Mouse (Mus musculus) kidney, postnatal 0 days (tissue): ENCODE measurements at regions not wholly inside any gene's neighbourhood (a gene's known extent, or its start where the extent isn't known, plus 50 kb on each side); places are given as distances from the start of the nearest gene placed in this dataset.

Experiments
- ATAC-seq: fragments of 200-750 bp; cut with Nextera tagmentation; replicated peaks from 2 replicates; pipeline ENCODE4 v1.8.0; 2017; ENCODE audit warnings: low read depth, moderate number of reproducible peaks, moderate TSS enrichment, moderate library complexity; ENCODE audit not compliant: low FRiP score
- DNase-seq: peaks from one replicate; pipeline ENCODE4 v3.0.0-alpha.2; 2016; ENCODE audit warnings: low spot score
- H3K27ac ChIP-seq: fragments of 300-500 bp; sonication (generic); 2 replicates; pipeline ENCODE4 v1.5.1; 2014; ENCODE audit warnings: mild to moderate bottlenecking
- H3K27me3 ChIP-seq: fragments of 300-500 bp; sonication (generic); 2 replicates; pipeline ENCODE4 v1.6.1; 2014; ENCODE audit warnings: low read length, mixed read lengths; ENCODE audit not compliant: insufficient read depth
- H3K36me3 ChIP-seq: fragments of 300-500 bp; sonication (generic); 2 replicates; pipeline ENCODE4 v1.6.1; 2014; ENCODE audit warnings: low read length, mixed read lengths; ENCODE audit not compliant: insufficient read depth
- H3K4me1 ChIP-seq: fragments of 300-500 bp; sonication (generic); replicated peaks from 2 replicates; pipeline ENCODE4 v1.6.1; 2014; ENCODE audit warnings: antibody characterized with exemption, low read length, mixed read lengths; ENCODE audit not compliant: insufficient read depth
- H3K4me2 ChIP-seq: fragments of 300-500 bp; sonication (generic); 2 replicates; pipeline ENCODE4 v1.6.1; 2014; ENCODE audit warnings: mild to moderate bottlenecking, low read length, moderate library complexity, mixed read lengths
- H3K4me3 ChIP-seq: fragments of 300-500 bp; sonication (generic); replicated peaks from 2 replicates; pipeline ENCODE4 v1.5.1; 2014; ENCODE audit warnings: low read depth, low read length
- H3K9ac ChIP-seq: fragments of 300-500 bp; sonication (generic); 2 replicates; pipeline ENCODE4 v1.6.1; 2014; ENCODE audit warnings: low read depth, low read length
- H3K9me3 ChIP-seq: fragments of 300-500 bp; sonication (generic); replicated peaks from 2 replicates; pipeline ENCODE4 v1.6.1; 2016; ENCODE audit warnings: low read length, inconsistent platforms, mixed read lengths
- CTCF ChIP-seq: IDR thresholded peaks from 2 replicates; pipeline ENCODE4 v1.5.1; 2016; ENCODE audit warnings: antibody characterized with exemption, low read depth, mild to moderate bottlenecking, moderate library complexity
- WGBS: fragments of 180-500 bp; shearing (Covaris S2); extraction: QIAGEN DNeasy Blood & Tissue Kit; methylation state at CpG from one replicate; pipeline ENCODE4 v1.1.7; 2014; 5-methylcytosine and 5-hydroxymethylcytosine counted together

- DNase-seq (no peak), ATAC-seq (no peak)
- H3K4me2 ChIP-seq, result no peak overlapping the region
- no peak overlapping the region for H3K27ac ChIP-seq
- no peaks in the 10 kb centered on the region for H3K9me3 ChIP-seq
- no peak overlapping the region for H3K9ac ChIP-seq
- H3K27me3 ChIP-seq, result no peaks in the 10 kb centered on the region
- no peaks in the 10 kb centered on the region for H3K36me3 ChIP-seq
- no peak overlapping the region for H3K4me3 ChIP-seq
- WGBS, result 50% methylated on average over 2 of the region's 2 CpGs
- TF ChIP-seq CTCF, result no peak
- no peaks in the 10 kb centered on the region for H3K4me1 ChIP-seq
Observed at GRCm38 (mm10) chr12:95994963-95995362, 302.9 kb downstream of the Flrt2 start.

DNA sequence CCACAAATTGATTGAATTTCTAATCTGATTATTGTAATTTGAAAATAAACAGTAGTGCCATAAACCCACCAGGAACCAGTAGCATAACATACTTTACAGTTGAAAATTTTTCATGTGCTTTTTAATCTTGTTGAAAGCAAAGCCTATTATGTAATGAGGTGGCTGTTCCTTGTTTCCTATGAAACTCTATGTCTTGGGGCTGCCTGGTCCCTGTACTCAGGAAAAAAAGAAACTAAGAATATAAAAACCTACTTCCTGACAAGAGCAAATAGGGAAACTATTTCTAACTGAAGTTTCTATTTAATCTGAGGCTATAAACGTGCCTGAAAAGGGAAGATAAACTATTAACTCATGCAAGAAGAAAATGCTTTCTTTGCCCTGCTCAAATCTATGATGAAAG, 338.2 kb downstream of the Flrt2 start:
- H3K36me3 ChIP-seq, result no peaks in the 10 kb centered on the region
- no peak overlapping the region for H3K9ac ChIP-seq
- H3K4me3 ChIP-seq, result no peak overlapping the region
- TF ChIP-seq CTCF, result no peak
- H3K27me3 ChIP-seq, result no peaks in the 10 kb centered on the region
- H3K4me2 ChIP-seq, result no peak overlapping the region
- WGBS, result 29% methylated on average over 1 of the region's 1 CpGs
- H3K4me1 ChIP-seq, result no peaks in the 10 kb centered on the region
- H3K9me3 ChIP-seq, result no peaks in the 10 kb centered on the region
- ATAC-seq (no peak), DNase-seq (no peak)
- H3K27ac ChIP-seq, result no peak overlapping the region

- Histone ChIP-seq H3K9ac (no peak overlapping the region), H3K36me3 (no peaks in the 10 kb centered on the region), H3K9me3 (no peaks in the 10 kb centered on the region), H3K4me3 (no peak overlapping the region), H3K4me2 (no peak overlapping the region), H3K4me1 (no peaks in the 10 kb centered on the region), H3K27ac (no peak overlapping the region), H3K27me3 (no peaks in the 10 kb centered on the region)
- WGBS, result 85% methylated on average over 4 of the region's 4 CpGs
- TF ChIP-seq CTCF, result no peak
- no peak for DNase-seq
- no peak for ATAC-seq
Observed at GRCm38 (mm10) chr12:96075365-96075764, 383.3 kb downstream of the Flrt2 start.

DNA sequence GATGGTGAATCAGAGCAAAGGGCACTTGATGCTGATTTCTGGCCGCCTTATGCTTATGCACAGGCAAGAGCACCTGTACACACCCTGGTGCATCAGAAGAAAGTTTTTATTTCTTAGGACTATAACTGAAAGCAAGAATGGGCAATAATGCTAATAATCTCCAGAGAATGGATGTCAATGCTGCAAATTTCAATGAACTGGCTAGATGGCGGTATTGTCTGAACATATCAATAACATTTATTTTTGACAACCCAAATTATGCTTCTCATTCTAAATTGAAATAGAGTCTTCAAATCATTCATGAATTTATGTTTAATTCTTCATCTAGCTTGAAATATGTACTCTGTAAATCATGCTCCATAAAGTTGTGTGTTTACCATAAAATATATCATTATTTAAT, 399.0 kb downstream of the Flrt2 start:
- Histone ChIP-seq H3K4me2 (no peak overlapping the region), H3K4me1 (no peaks in the 10 kb centered on the region), H3K27ac (no peak overlapping the region), H3K9me3 (no peaks in the 10 kb centered on the region), H3K27me3 (no peaks in the 10 kb centered on the region), H3K36me3 (no peaks in the 10 kb centered on the region), H3K9ac (no peak overlapping the region), H3K4me3 (no peak overlapping the region)
- DNase-seq (peak; percentile 14), ATAC-seq (no peak)
- peak; percentile 36 for TF ChIP-seq CTCF
- WGBS, result 92% methylated on average over 2 of the region's 2 CpGs

- no peaks in the 10 kb centered on the region for H3K36me3 ChIP-seq
- TF ChIP-seq CTCF, result no peak
- no peak overlapping the region for H3K9ac ChIP-seq
- 72% methylated on average over 1 of the region's 1 CpGs for WGBS
- DNase-seq, result no peak
- H3K4me1 ChIP-seq, result no peaks in the 10 kb centered on the region
- no peaks in the 10 kb centered on the region for H3K9me3 ChIP-seq
- H3K4me3 ChIP-seq, result no peak overlapping the region
- ATAC-seq, result no peak
- no peak overlapping the region for H3K27ac ChIP-seq
- H3K4me2 ChIP-seq, result no peak overlapping the region
- H3K27me3 ChIP-seq, result no peaks in the 10 kb centered on the region
Observed at GRCm38 (mm10) chr12:96106254-96106653, 414.2 kb downstream of the Flrt2 start.

GRCm38 (mm10) chr12:96114727-96115379, 422.8 kb downstream of the Flrt2 start:
- Histone ChIP-seq H3K36me3 (no peaks in the 10 kb centered on the region), H3K27me3 (no peaks in the 10 kb centered on the region), H3K27ac (no peak overlapping the region), H3K4me2 (no peak overlapping the region), H3K9me3 (no peaks in the 10 kb centered on the region), H3K4me1 (no peaks in the 10 kb centered on the region), H3K4me3 (no peak overlapping the region), H3K9ac (no peak overlapping the region)
- WGBS, result 72% methylated on average over 3 of the region's 3 CpGs
- DNase-seq, result no peak
- TF ChIP-seq CTCF, result no peak
- ATAC-seq, result no peak

GRCm38 (mm10) chr12:96117553-96117952, 425.5 kb downstream of the Flrt2 start:
- H3K36me3 ChIP-seq, result no peaks in the 10 kb centered on the region
- DNase-seq (no peak), ATAC-seq (no peak)
- H3K9me3 ChIP-seq, result no peaks in the 10 kb centered on the region
- no peak overlapping the region for H3K4me2 ChIP-seq
- H3K4me3 ChIP-seq, result no peak overlapping the region
- no peaks in the 10 kb centered on the region for H3K4me1 ChIP-seq
- WGBS, result 93% methylated on average over 3 of the region's 3 CpGs
- TF ChIP-seq CTCF, result no peak
- H3K27ac ChIP-seq, result no peak overlapping the region
- H3K9ac ChIP-seq, result no peak overlapping the region
- no peaks in the 10 kb centered on the region for H3K27me3 ChIP-seq
